In genomic region chr1:155516594-155516993, GRCm38 (mm10) we compare ENCODE assay signal across 9 mouse cellular contexts. TPM values are rescaled to one million over a fixed set of nuclear protein-coding genes. Genes with fewer than 3 reads are reported as not detected.
A peak's percentile ranks its signal among the peaks of the same experiment; 100 is the strongest.
DNase-seq lines count a peak whose midpoint lies in the region; ATAC-seq and TF ChIP-seq lines count a peak whose summit lies in the region.
"Had no signal": no experiment of that assay in that cellular context is flagged by ENCODE, and none has a peak within 500 bp of the region (broad histone marks: within the 10 kb centered on the region; RNA-seq: fewer than 3 reads in every experiment).

No protein-coding gene starts in this region.

- peaks cover 13% of the 10 kb centered on the region for H3K4me1 ChIP-seq in midbrain, embryonic 10.5 days
- H3K4me1 ChIP-seq in midbrain, embryonic 11.5 days (ENCODE audit: control insufficient read depth, insufficient read depth, low read length) = peaks cover 5% of the 10 kb centered on the region; the same call in 1 of the 2 replicates

- no peak overlapping the region for H3K4me3 ChIP-seq in midbrain, embryonic 10.5 days
- H3K4me3 ChIP-seq in midbrain, embryonic 11.5 days (ENCODE audit: low read depth, low read length) = no peak overlapping the region
- H3K4me3 ChIP-seq in left cerebral cortex, adult 2 months = no peak overlapping the region
- H3K4me3 ChIP-seq: midbrain, embryonic 12.5 days had no signal

- peak; percentile 59 for DNase-seq in midbrain, embryonic 10.5 days (ENCODE audit: low spot score)
- no peak for DNase-seq in midbrain, embryonic 11.5 days (ENCODE audit: low spot score, missing footprints)
- peak; percentile 71 for DNase-seq in NIH3T3 (ENCODE audit: low read depth)
- peak; percentile 89 to 95 for DNase-seq in cerebellum, postnatal 14 days
- peak; percentile 58 for DNase-seq in gastrocnemius, postnatal 14 days
- peak; percentile 58 to 62 for DNase-seq in left cerebral cortex, adult 2 months (ENCODE audit: extremely low spot score in 1 of 2, low spot score in 2 of 2)
- DNase-seq in natural killer cell, adult 2 months (ENCODE audit: low spot score in 2 of 2) = peak; percentile 50 to 58
- DNase-seq in thymus, postnatal 36 days = peak; percentile 53 to 54

- no peak overlapping the region for H3K9ac ChIP-seq in midbrain, embryonic 11.5 days (ENCODE audit: low read length)
- H3K9ac ChIP-seq: midbrain, embryonic 12.5 days had no signal

- H3K27me3 ChIP-seq in midbrain, embryonic 10.5 days (ENCODE audit: low read depth, poor library complexity, severe bottlenecking) = no peaks in the 10 kb centered on the region
- no peaks in the 10 kb centered on the region for H3K27me3 ChIP-seq in midbrain, embryonic 11.5 days (ENCODE audit: control insufficient read depth, insufficient read depth, low read length)
- H3K27me3 ChIP-seq: midbrain, embryonic 12.5 days had no signal

- no peak overlapping the region for H3K4me2 ChIP-seq in midbrain, embryonic 11.5 days
- H3K4me2 ChIP-seq: midbrain, embryonic 12.5 days had no signal

- 36% methylated on average over 7 of the region's 7 CpGs for WGBS in midbrain, embryonic 10.5 days
- 42% methylated on average over 7 of the region's 7 CpGs for WGBS in midbrain, embryonic 11.5 days

- intact Hi-C loops in gastrocnemius, postnatal 14 days (cut with DNase I; ENCODE audit: low total_unique reads) = no loop called here
- intact Hi-C loops in left cerebral cortex, adult 2 months (cut with DNase I) = loop anchor here (5.0 kb wide), 1 partner anchor 99 kb away; the partner anchor contains the start of gene Xpr1

- no peaks in the 10 kb centered on the region; the same call in 1 of the 2 replicates for H3K9me3 ChIP-seq in midbrain, embryonic 10.5 days (replicated peaks)
- peaks cover 5% of the 10 kb centered on the region; the same call in 1 of the 2 replicates for H3K9me3 ChIP-seq in midbrain, embryonic 11.5 days (ENCODE audit: control insufficient read depth, low read length)

- TF ChIP-seq CTCF in left cerebral cortex, adult 2 months (IDR thresholded peaks at IDR 0.05) = peak; percentile 61

- no peak overlapping the region for H3K27ac ChIP-seq in midbrain, embryonic 10.5 days (replicated peaks)
- H3K27ac ChIP-seq in midbrain, embryonic 11.5 days (ENCODE audit: low read depth, low read length) = no peak overlapping the region
- H3K27ac ChIP-seq in left cerebral cortex, adult 2 months = no peak overlapping the region; the same call in 1 of the 2 replicates

- no peaks in the 10 kb centered on the region for H3K36me3 ChIP-seq in midbrain, embryonic 10.5 days
- H3K36me3 ChIP-seq in midbrain, embryonic 11.5 days (ENCODE audit: control insufficient read depth, insufficient read depth, low read length) = no peaks in the 10 kb centered on the region
- H3K36me3 ChIP-seq: midbrain, embryonic 12.5 days had no signal

- ATAC-seq in midbrain, embryonic 11.5 days (ENCODE audit: low FRiP score) = no peak

RNA-seq across cellular contexts. Expression of gene Acbd6, which starts 41.3 kb away (rescaled TPM):
- polyA plus RNA-seq in midbrain, embryonic 10.5 days (2016; fragmentation: Nextera tagmentation; extraction: Ambion mirVana) = 69.1 and 71.5 TPM in 2 replicates
- 71.0 and 72.9 TPM in 2 replicates for polyA plus RNA-seq in midbrain, embryonic 11.5 days (2014; fragmentation: Nextera tagmentation; extraction: Ambion mirVana)
- 10 to 100 TPM; 50.0 to 54.9 TPM for total RNA-seq in gastrocnemius, postnatal 14 days (2021)
- 100 to 1,000 TPM in 1 of 2 experiments, 10 to 100 TPM in 1; 95.6 to 101 TPM for total RNA-seq in left cerebral cortex, adult 2 months (2021)
